Mouse (Mus musculus) liver, postnatal 0 days (tissue): ENCODE results near the gene Dhx40. TPM values are rescaled to one million over a fixed set of nuclear protein-coding genes. Genes with fewer than 3 reads are reported as not detected.

Source experiments
- ATAC-seq: fragments of 200-750 bp; cut with Nextera tagmentation; 2 replicates; pipeline ENCODE4 v1.8.0; 2017; ENCODE audit warnings: mild to moderate bottlenecking, moderate library complexity
- DNase-seq: peaks from one replicate; pipeline ENCODE4 v3.0.0-alpha.2; 2016
- H3K27ac ChIP-seq: fragments of 300-500 bp; sonication (generic); 2 replicates; pipeline ENCODE4 v1.5.1; 2014; ENCODE audit warnings: antibody characterized with exemption, moderate library complexity, mild to moderate bottlenecking, low read depth
- H3K27me3 ChIP-seq: fragments of 300-500 bp; sonication (generic); 2 replicates; pipeline ENCODE4 v1.6.1; 2014; ENCODE audit warnings: low read length, control low read depth, mixed read lengths; ENCODE audit not compliant: insufficient read depth
- H3K36me3 ChIP-seq: fragments of 300-500 bp; sonication (generic); replicated peaks from 2 replicates; pipeline ENCODE4 v1.6.1; 2014; ENCODE audit warnings: mild to moderate bottlenecking, control low read depth, low read length, moderate library complexity, mixed read lengths; ENCODE audit not compliant: insufficient read depth
- H3K4me1 ChIP-seq: fragments of 300-500 bp; sonication (generic); 2 replicates; pipeline ENCODE4 v1.6.1; 2014; ENCODE audit warnings: antibody characterized with exemption, mild to moderate bottlenecking, control low read depth; ENCODE audit not compliant: insufficient read depth
- H3K4me2 ChIP-seq: fragments of 300-500 bp; sonication (generic); 2 replicates; pipeline ENCODE4 v1.6.1; 2014; ENCODE audit warnings: low read depth, mild to moderate bottlenecking, low read length, moderate library complexity, mixed read lengths
- H3K4me3 ChIP-seq: fragments of 300-500 bp; sonication (generic); 2 replicates; pipeline ENCODE4 v1.5.1; 2014; ENCODE audit warnings: low read depth, low read length
- H3K9ac ChIP-seq: fragments of 300-500 bp; sonication (generic); replicated peaks from 2 replicates; pipeline ENCODE4 v1.6.1; 2014; ENCODE audit warnings: mild to moderate bottlenecking, moderate library complexity
- H3K9me3 ChIP-seq: fragments of 300-500 bp; sonication (generic); 2 replicates; pipeline ENCODE4 v1.6.1; 2016; ENCODE audit warnings: mild to moderate bottlenecking, control low read depth, low read length, mixed read lengths
- CTCF ChIP-seq: sonication (generic); IDR thresholded peaks from 2 replicates; pipeline ENCODE4 v1.5.1; 2016; ENCODE audit warnings: antibody characterized with exemption, low read depth
- EP300 ChIP-seq: IDR thresholded peaks from 2 replicates; pipeline ENCODE4 v1.6.1; 2016; ENCODE audit warnings: antibody characterized with exemption, low read depth, mild to moderate bottlenecking
- WGBS: fragments of 180-500 bp; shearing (Covaris S2); extraction: QIAGEN DNeasy Blood & Tissue Kit; methylation state at CpG from one replicate; pipeline ENCODE4 v1.1.7; 2014; ENCODE audit not compliant: insufficient replicate concordance; 5-methylcytosine and 5-hydroxymethylcytosine counted together
- polyA plus RNA-seq: library from polyadenylated mRNA; unstranded; fragments of >200 nt; fragmentation: Nextera tagmentation; extraction: Ambion mirVana; gene quantifications from 2 replicates; pipeline ENCODE4 v1.2.1, GENCODE M21; 2015

Gene Dhx40
- polyA plus RNA-seq, 1 experiment from 2014 or later: 8.0 TPM

DNA sequence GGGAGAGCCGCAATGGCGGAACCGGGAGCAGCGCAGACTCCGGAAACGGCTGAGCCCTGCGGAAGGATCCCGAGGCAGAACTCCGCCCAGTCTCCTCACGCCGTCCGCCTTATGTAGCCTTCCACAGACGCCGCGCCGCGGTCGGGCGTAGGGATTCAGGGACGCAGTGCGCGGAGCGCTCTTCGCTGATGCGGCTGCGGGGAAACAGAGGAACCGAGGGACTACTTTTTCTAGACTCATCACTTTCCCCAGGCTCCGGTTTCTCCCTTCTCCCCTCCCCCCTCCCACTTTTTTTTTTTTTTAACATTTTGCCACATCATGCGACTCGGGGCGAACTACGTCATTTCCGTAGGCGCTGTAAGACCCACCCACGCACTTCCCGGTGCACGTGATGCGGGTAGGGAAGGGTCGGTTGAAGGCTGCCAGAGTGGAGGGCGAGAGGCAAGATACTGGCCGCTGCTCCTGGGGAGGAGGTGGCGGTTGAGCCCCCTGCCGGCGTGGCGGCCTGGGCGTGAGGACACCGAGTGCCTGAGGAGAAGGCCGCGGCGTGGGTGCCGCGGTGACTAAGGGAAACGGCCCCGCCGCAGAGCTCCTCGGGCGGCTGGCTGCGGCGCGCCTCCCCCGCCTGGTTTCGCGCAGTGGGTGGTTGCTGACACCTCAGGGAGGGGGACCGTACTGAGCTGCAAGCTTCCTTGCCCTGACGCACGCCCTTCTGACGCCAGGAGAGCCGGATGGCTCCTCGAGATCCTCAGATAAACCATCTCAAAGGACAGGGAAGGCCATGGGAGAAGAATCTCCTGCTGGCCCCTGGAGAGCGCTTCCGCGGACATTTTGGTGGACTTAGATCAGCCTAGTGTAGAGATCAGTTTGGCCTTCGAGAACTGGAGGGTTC, 49.8 kb downstream of the Dhx40 start, which contains the start of gene Cltc:
TSS of gene Cltc (minus strand) at position 86 of the 892 bp plus-strand sequence.
- H3K9ac ChIP-seq: peak within 1 kb of the TSS; percentile 98
- DNase-seq (peak; percentile 96), ATAC-seq (peak; percentile 86)
- peak within 1 kb of the TSS; percentile 97 for H3K4me3 ChIP-seq
- no peaks in the 10 kb centered on the region for H3K9me3 ChIP-seq
- peak within 1 kb of the TSS; percentile 100 for H3K27ac ChIP-seq
- TF ChIP-seq EP300 (peak; percentile 94), CTCF (peak; percentile 62)
- WGBS: under 1% methylated on average over 73 of the region's 73 CpGs
- no peaks in the 10 kb centered on the region for H3K27me3 ChIP-seq
- 0 out of 2 replicates have a peak, but pooled peaks cover 2% of the 10 kb centered on the region for H3K36me3 ChIP-seq
- peaks cover 38% of the 10 kb centered on the region for H3K4me1 ChIP-seq
- H3K4me2 ChIP-seq: peak within 1 kb of the TSS; percentile 86

- no peaks in the 10 kb centered on the region for H3K9me3 ChIP-seq
- H3K4me1 ChIP-seq: peaks cover 42% of the 10 kb centered on the region
- H3K27ac ChIP-seq: peak overlapping the region; percentile 100
- H3K36me3 ChIP-seq: 0 out of 2 replicates have a peak, but pooled peaks cover 2% of the 10 kb centered on the region
- peak overlapping the region; percentile 86 for H3K4me2 ChIP-seq
- 2% methylated on average over 18 of the region's 18 CpGs for WGBS
- H3K9ac ChIP-seq: peak overlapping the region; percentile 98
- DNase-seq: no peak
- peak; percentile 36 for ATAC-seq
- TF ChIP-seq EP300 (no peak), CTCF (no peak)
- H3K27me3 ChIP-seq: no peaks in the 10 kb centered on the region
- H3K4me3 ChIP-seq: peak overlapping the region; percentile 97
These were observed 50.4 kb downstream of the Dhx40 start for GRCm38 (mm10) chr11:86757142-86757479.

DNA sequence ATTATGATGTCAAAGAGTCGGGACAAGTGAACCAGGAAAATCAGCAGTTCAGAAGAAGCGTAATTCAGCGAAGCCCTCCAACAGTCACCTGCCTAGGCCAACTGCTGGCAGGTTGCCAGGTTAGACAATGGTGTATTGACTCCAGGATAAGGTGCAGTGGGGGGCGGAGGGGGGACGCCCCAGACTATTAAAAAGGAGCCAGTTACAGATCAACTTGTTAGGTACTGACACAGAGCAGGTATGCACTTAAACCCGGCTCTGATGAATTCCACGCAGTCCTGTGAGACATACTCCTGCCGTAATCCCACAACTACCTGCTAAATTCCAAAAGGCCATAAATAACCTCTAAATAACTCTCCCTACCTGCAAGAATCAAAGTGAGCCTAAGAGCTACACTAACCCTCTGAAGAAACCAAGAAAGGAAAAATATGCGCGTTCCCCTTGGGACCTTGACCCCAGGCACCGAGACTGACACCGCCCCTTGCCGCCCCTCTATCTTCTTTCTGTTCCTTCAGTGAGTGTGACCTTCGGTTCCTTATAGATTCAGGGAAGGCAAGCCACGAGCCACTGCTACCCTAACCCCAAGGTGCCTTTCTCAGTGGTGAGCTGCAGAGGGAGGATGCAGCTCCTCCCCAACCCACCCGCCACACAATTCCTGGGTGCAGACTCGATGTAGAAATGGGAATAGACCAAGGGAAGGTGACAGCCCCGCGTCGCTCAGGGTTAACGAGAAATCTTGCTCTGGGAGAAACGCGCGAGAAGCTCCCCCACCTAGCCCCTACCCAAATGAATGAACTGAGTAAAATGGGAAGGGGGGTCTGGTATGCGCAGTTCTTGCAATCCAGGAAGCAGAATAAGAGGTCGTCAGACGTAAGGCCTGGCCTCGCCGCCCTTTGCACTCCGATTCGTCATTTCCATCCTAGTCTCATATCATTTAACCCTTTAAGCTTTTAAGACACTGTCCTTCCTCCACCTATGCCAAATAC, 51.1 kb downstream of the Dhx40 start:
- peak; percentile 78 for DNase-seq
- H3K36me3 ChIP-seq: 0 out of 2 replicates have a peak, but pooled peaks cover 2% of the 10 kb centered on the region
- H3K9me3 ChIP-seq: no peaks in the 10 kb centered on the region
- H3K9ac ChIP-seq: peak overlapping the region; percentile 98
- no peak for TF ChIP-seq CTCF
- TF ChIP-seq EP300: no peak
- H3K27ac ChIP-seq: peak overlapping the region; percentile 100
- peak; percentile 8; the same call in 1 of the 2 replicates for ATAC-seq
- H3K4me2 ChIP-seq: peak overlapping the region; percentile 86
- no peaks in the 10 kb centered on the region for H3K27me3 ChIP-seq
- peaks cover 45% of the 10 kb centered on the region for H3K4me1 ChIP-seq
- peak overlapping the region; percentile 97 for H3K4me3 ChIP-seq
- WGBS: 3% methylated on average over 31 of the region's 31 CpGs

DNA sequence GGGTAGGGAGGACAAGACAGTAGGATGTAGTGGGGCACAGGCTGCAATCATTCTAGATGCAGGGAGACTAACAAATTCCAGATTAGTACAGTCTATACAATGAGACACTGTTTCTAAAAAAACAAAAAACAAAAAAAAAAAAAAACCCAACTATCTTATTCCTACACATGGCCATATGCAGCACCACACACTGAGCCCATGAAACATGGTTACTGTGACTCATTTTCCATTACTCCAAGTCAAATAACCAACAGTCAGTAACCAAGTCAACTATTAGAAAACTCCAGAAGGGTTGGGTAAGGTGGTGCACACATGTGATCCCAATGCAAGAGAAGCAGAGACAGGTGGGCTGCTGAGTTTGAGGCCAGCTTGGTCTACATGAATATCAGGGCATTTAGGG, 55.1 kb downstream of the Dhx40 start:
- Histone ChIP-seq H3K4me1 (peaks cover 45% of the 10 kb centered on the region), H3K4me3 (no peak overlapping the region), H3K36me3 (0 out of 2 replicates have a peak, but pooled peaks cover 5% of the 10 kb centered on the region), H3K4me2 (peak overlapping the region; percentile 36), H3K27ac (no peak overlapping the region), H3K27me3 (no peaks in the 10 kb centered on the region), H3K9me3 (no peaks in the 10 kb centered on the region), H3K9ac (no peak overlapping the region)
- DNase-seq (no peak), ATAC-seq (no peak)
- TF ChIP-seq CTCF (no peak), EP300 (no peak)

DNA sequence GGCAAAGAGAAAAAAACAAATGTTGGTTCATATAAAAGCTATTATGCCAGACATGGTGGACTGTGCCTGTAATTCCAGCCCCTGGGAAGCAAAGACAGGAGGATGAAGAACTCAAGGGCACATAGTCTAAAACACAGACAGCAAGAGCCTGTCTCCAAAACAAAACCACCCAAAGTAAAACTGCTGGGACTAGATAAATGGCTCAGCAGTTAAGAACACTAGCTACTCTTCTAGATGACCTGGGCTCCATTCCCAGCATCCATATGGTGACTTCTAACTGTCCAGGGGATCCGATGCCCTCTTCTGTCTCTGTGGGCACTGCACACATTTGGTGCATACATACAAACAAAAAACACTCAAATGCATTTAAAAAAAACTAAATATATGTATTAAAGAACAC, 56.5 kb downstream of the Dhx40 start:
- Histone ChIP-seq H3K9me3 (no peaks in the 10 kb centered on the region), H3K4me2 (no peak overlapping the region), H3K4me1 (peaks cover 53% of the 10 kb centered on the region), H3K9ac (no peak overlapping the region), H3K4me3 (no peak overlapping the region), H3K36me3 (0 out of 2 replicates have a peak, but pooled peaks cover 5% of the 10 kb centered on the region), H3K27ac (no peak overlapping the region), H3K27me3 (no peaks in the 10 kb centered on the region)
- DNase-seq (no peak), ATAC-seq (no peak)
- 92% methylated on average over 1 of the region's 1 CpGs for WGBS
- TF ChIP-seq CTCF (no peak), EP300 (no peak)
